Mouse (Mus musculus) right cerebral cortex, postnatal 25 days (tissue): Measurements from ENCODE around the gene Apopt1.

Experiments used
- DNase-seq: peaks from one replicate; pipeline ENCODE4 v3.0.0; 2022

The Apopt1 gene

DNA sequence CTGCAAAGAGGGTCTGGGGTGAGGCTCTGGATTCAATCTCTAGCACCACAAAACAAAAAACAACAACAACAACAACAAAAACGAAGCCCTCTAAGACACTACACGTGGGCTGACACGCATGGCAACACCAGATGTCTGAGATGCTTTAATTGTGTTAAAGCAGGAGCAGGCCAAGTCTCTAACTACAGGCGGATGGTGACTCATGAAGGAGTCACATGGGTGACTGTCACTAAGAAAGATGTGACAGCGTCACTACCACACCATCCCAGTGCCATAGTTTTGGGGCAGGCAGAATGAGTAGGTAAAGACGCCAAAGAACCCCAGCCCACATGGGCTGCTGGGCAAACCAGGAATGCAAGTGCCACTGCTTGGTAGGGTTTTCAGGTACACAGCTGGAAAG lies 39.4 kb downstream of the Apopt1 start:
- no peak for DNase-seq

- DNase-seq, result no peak
Measured at GRCm38 (mm10) chr12:111753347-111753746, 40.3 kb downstream of the Apopt1 start.

- DNase-seq, result no peak
Measured at GRCm38 (mm10) chr12:111754710-111755109, 41.6 kb downstream of the Apopt1 start.

DNA sequence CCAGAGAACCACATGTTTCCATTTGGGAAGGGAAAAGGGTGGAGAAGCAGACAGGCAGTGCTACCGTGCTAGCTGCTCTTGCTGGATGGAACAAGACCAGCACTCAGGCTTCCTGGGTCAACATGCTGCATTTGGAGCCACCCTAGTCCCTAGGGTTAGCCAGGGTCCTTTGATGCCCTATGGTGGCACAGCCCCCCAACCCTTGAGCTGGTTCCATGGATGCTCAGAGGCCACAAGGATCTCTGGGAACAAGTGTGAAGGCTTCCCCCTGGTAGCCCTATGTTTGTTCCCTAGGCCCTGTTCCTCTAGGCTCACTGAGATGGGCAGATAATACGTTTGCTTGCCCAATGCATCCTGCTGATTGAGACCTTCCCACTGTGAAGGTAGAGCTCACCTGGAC lies 42.2 kb downstream of the Apopt1 start:
- DNase-seq, result no peak

DNA sequence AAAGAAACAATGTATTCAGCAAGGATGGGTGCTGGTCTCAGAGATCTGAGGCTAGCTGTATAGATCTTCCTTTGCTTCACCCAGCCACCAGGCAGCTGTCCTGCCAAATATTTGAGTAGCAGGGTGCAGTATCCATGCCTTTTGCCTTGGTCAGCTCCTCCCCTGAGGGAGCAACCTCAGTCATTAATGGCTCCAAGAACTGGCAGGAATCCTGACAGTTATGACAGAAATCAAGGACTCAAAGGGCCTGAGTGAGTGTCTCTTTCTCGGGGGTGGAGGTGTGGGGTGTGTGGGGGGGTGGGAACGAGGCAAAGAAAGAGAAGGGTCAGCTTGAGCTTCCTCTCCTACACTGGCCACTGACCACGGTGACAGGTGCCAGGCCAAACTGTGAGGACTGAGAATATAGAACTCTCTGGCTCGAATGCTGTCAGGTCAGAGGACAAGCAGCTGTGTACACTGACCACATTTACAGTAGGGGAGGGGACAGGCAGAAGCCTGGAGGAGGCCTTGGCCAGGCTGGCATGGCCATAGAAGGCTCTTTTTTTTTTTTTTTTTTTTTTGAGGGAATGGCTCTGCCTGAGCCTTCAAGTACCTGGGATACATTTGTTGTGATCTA lies 43.1 kb downstream of the Apopt1 start:
- no peak for DNase-seq

GRCm38 (mm10) chr12:111756698-111757082 lies 43.6 kb downstream of the Apopt1 start:
- DNase-seq, result no peak

GRCm38 (mm10) chr12:111757561-111758325 lies 44.7 kb downstream of the Apopt1 start:
- DNase-seq, result no peak

DNA sequence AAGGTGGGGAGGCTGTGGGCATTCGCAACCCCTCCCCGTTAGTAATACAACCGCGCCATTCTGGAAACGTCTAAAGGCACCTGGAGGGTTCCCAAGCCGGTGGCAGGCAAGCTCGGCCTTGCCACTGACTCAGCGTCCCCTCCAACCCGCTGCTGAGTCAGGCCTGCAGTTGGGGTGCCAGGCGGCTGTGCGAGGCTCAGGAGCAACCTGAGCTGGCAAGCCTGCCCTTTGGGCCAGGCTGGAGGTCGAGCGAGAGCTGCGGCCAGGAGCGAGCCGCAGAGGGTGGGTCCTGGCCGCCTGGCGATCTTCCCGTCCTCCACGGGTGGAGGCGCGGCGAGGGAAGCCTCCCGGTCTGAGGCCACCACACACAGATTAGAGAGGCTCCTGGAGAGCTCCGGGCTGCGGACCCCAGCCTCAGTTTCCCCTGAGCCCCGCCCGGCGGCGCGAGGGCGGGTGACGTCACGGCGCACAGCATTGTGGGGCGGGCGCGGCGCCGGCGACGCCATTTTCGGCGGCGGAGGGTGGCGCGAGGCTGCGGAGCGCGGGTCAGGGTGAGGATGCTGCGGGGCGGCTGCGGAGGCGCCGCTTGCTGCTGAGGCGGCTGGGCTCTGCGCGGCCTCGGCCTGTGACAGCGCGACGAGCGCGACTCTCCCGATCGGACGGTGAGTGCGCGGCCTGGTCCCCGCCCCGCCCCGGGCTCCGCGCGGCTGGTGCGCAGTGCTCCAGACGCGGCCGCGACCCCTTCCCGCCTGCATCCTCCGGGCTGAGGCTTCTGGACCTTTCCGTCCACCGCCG lies 45.5 kb downstream of the Apopt1 start, which contains the start of gene Klc1:
Gene Klc1, plus strand, starts transcription at position 469 of the 795 bp plus-strand sequence.
- peak; percentile 89 for DNase-seq

- no peak for DNase-seq
Measured at GRCm38 (mm10) chr12:111759176-111760061, 46.4 kb downstream of the Apopt1 start.

GRCm38 (mm10) chr12:111760306-111760908 lies 47.3 kb downstream of the Apopt1 start:
- DNase-seq, result no peak

DNA sequence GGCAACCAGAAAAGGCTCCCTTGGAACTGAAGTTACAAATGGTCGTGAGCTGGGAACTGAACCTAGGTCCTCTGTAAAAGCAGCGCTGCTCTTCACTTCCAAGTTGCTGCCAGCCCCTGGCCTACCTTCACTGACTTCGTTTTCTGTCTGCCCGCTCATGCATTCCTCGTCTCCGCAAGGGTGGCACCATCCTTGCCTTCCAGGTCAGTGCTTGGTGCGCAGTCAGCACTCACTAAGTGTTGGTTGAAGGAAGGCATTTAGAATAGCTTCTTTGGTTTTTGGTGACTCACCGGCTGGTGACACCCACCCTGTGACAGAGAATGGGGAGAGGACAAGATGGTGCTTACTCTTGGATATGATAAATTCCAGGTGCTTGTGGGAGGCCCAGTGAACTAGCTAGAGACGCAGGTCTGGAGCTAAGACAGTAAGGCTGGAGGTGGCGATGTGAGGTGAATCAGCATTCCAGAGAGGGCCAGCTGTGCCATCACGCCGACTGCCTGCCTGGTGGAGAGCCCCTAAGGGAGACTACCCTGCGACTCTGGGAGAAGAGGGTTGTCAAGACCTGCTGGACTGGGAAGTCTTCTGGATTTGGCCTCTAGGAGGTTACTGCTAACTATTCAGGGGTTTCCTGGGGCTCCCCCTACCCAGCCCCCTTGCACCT lies 49.7 kb downstream of the Apopt1 start:
- DNase-seq, result peak; percentile 36

GRCm38 (mm10) chr12:111766313-111767236 lies 53.5 kb downstream of the Apopt1 start:
- no peak for DNase-seq

DNA sequence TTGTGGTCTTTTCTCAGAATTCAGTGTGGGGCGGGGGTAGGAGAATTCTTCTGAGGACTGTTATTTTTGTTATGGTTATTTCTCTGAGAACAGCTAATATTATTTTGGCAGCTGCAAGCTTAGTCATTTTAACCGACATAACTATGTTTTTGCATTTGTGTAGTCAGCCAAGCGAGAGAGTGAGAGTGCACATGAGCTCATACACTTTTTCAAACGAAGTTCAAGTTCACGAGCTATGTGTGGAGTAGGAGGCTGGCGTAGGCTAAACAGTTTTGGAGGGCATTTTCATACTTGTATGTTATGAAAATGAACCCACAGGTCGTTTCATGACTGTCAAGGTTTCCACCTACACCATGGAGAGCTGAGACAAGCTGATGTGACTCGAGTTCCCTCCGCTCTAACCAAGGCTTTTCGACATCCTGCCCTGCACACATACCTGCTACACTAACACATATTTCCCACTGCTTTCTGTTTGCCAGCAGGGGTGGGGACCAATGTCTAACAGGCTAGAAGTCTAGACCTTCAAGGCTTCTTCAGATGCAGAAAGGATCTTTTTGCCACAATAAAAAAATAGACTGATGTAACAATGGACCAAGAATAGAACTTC lies 55.4 kb downstream of the Apopt1 start:
- DNase-seq, result no peak

DNA sequence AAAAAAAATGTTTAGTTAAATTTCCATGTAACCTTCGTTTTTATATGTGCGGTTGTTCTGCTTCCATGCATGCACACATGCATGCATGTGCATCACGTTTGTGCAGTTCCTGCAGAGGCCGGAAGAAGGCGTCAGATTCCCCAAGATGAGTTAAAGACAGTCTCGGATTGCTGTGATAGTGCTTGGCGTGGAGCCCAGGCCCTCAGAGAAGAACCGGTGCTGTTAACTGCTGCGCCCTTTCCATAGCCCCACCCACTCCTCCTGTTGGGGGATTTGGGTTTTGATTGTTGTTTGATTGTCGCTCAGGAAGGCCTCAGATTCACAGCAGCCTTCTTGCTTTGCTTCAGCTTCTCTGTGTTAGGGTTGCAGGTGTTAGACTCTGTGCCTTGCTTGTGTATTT lies 56.2 kb downstream of the Apopt1 start:
- no peak for DNase-seq

- no peak for DNase-seq
Measured at GRCm38 (mm10) chr12:111769816-111770577, 56.9 kb downstream of the Apopt1 start.

DNA sequence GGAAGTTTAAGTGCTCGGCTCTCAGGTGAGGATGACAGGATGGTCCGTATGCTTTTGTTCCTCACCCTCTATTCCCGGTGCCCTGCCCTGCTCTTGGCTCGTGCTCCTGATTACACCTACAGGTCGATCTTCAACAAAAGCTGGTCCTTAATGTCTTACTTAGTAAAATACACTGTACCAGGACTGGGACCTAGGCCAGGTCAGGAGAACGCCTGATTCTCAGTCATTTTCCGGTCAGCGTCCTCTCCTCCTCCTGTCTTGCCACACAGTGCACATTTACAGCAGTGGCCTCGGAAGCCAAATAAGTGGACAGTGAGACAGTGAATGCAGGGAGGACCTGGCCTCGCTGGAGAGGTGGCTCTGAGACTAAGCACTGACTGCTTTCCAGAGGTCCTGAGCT lies 57.6 kb downstream of the Apopt1 start:
- no peak for DNase-seq

DNA sequence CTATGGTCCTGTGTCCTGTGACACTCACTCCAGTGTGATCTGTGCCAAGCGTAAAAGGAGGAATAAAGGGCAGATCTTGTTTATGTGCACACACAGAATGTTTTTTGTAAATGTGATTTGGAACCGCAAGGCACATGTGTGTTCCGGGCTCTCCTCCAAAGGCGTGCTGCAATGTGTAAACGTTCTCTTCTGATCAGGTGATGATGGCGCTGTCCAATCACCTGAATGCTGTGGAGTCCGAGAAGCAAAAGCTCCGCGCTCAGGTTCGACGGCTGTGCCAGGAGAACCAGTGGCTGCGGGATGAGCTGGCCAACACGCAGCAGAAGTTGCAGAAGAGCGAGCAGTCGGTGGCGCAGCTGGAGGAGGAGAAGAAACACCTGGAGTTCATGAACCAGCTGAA lies 61.1 kb downstream of the Apopt1 start:
- no peak for DNase-seq

- no peak for DNase-seq
Measured at GRCm38 (mm10) chr12:111774845-111775244, 61.8 kb downstream of the Apopt1 start.

GRCm38 (mm10) chr12:111777919-111778318 lies 64.9 kb downstream of the Apopt1 start:
- DNase-seq, result no peak
